Mouse (Mus musculus): ENCODE measurements around the gene Cfap100.

DNA sequence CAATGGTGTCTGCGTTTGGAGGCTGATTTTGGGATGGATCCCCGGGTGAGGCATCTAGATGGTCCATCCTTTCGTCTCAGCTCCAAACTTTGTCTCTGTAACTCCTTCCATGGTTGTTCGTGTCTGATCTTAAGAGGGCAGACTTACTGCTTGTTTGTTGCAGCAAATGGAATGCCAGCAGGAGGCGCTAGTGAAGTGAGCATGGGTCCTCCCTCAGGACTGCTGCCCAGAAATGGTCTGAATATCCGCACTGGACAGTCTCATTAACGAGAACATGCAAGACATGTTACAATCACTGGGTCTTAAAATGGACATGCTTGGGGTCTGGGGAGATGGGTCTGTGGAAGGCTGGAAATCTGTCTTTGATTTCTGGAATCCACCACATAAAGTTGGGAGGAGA lies 21.6 kb upstream of the Cfap100 start:
- no peak for TF ChIP-seq CHD2 (IDR thresholded peaks at IDR 0.05; ENCODE audit: low read depth, low read length)
- TF ChIP-seq HCFC1 (IDR thresholded peaks at IDR 0.05; ENCODE audit: borderline replicate concordance, insufficient read depth, low read length), result no peak
- TF ChIP-seq MAFK (IDR thresholded peaks at IDR 0.05; ENCODE audit: insufficient read depth, low read depth, low read length), result no peak
- TF ChIP-seq ZC3H11A (IDR thresholded peaks at IDR 0.05; ENCODE audit: borderline replicate concordance, low read depth, low read length), result peak; percentile 20; the same call in 1 of the 2 replicates
- no peak for TF ChIP-seq ZNF384 (IDR thresholded peaks at IDR 0.05; ENCODE audit: low read depth, low read length)

Measured in ES-E14 (cell line).